Mouse (Mus musculus): ENCODE data around the gene Gigyf1. TPM values are rescaled to one million over a fixed set of nuclear protein-coding genes. Genes with fewer than 3 reads are reported as not detected.
A peak's percentile ranks its signal among the peaks of the same experiment; 100 is the strongest.

Gigyf1 gene
- 10 to 100 TPM; 39.9 to 48.6 TPM for total RNA-seq (2021)

GRCm38 (mm10) chr5:137518436-137518835 lies at the start of gene Gigyf1:
Gene Gigyf1 (plus strand): TSS chr5:137518548.
- intact Hi-C loops (cut with DNase I), result no loop called here
- DNase-seq (ENCODE audit: low spot score in 2 of 2), result no peak

DNA sequence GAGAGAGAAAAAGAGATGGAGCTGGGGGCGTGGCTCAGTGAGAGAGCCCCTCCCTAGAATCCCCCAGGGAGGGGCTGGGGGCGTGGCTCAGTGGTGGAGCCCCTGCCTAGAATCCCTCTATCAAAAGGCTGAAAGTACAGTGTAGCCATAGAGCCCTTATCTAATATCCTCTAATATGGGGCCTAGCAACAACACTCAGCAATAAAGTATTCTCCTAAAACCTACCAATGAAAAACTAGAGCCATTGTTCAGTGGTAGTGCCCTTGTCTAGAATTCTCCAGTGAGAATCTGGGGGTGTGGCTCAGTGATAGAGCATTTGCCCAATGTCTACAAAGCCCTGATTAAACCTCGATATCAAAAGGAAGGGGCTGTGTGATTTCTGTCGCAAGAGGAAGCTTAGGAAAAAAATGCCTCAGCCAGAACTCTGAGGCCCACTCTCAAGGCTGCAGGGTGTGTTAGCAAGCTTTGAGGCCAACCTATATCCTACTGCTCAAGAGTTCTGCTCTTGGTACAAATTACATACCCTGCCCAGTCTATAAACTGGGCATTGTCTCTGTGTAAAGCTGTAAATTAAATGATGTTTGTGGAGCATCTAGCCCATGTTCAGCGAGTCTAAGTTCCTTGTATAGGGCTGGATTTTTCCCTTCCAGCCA lies 46.0 kb upstream of the Gigyf1 start:
- DNase-seq (ENCODE audit: low spot score in 2 of 2), result no peak
- intact Hi-C loops (cut with DNase I), result no loop called here

- no peak for DNase-seq (ENCODE audit: low spot score in 2 of 2)
- intact Hi-C loops (cut with DNase I), result no loop called here
Observed at GRCm38 (mm10) chr5:137474351-137474750, 44.0 kb upstream of the Gigyf1 start.

DNA sequence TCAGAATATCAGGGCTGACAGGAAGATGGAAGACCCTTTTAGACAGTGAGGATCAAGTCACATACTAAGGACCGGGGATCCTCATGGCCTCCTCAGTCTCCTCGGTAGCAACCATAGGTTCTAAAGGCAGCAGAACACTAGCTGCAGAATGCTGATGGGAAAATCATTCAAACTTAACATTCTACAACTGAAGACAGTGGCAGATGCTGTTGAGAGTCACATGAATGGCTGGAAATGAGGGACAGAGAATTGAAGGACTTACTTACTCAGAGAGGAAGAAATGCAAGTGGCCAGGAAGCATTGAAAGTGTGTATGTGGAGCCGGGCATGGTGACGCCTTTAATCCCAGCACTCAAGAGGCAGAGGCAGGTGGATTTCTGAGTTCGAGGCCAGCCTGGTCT lies 41.4 kb upstream of the Gigyf1 start, which contains the start of gene Zan:
Gene Zan (minus strand): TSS at position 101 of the 400 bp plus-strand sequence.
- no peak for DNase-seq (ENCODE audit: low spot score in 2 of 2)
- intact Hi-C loops (cut with DNase I), result no loop called here

DNA sequence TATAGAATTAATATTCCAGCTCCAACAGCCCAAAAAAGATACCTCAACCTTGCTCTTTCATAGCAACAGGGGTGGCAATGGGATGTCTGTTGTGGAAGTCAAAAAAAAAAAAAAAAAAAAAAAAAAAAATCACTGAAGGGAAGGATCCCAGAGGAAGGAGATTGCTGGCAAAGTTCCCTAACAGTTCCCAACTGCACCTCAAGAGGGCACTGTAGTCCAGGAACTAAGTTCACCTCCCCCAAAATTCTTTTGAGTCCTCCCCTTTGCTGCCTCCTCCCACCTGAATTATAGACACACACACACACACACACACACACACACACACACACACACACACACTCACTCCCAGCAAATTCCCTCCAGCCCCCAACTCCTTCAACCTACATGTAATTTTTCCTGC lies 37.2 kb upstream of the Gigyf1 start:
- intact Hi-C loops (cut with DNase I), result no loop called here
- DNase-seq (ENCODE audit: low spot score in 2 of 2), result peak; percentile 64 to 75

DNA sequence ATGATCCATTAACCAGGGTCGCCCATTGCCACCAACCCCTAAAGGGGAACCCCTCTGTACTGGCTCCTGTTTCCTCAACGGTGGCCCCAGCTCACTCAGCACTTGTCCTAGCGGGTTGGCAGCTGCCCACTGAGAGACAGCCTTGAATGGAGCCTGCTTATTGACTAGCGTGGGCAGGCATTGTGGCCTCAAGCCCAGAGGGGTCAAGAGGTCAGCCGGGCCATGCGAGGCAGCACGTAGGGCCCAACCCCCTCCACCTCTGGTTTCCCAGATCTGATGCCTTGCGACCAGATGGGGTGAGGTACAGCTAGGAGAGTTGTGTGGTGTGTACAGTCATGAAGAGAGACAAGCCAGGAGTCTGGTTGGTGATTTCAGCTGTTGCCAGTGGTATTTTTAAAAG lies 36.5 kb upstream of the Gigyf1 start:
- no peak for DNase-seq (ENCODE audit: low spot score in 2 of 2)
- intact Hi-C loops (cut with DNase I), result no loop called here

- no peak for DNase-seq (ENCODE audit: low spot score in 2 of 2)
- intact Hi-C loops (cut with DNase I), result no loop called here
Observed at GRCm38 (mm10) chr5:137485071-137485850, 33.1 kb upstream of the Gigyf1 start.

DNA sequence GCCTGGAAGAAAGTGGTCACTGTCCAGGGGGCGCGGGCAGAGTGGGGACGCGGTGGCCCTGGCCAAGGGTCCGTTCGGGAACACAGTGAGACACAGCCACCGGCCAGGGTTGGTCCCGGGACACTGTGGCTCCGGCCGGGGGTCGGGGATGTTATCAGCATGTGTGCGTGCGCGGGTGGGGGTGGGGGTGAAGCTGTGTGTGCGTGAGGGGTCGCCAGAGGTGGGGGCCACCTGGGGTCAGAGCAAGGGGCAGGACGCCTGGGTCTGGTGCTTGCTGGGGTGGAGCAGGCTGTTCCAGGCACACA lies 32.5 kb upstream of the Gigyf1 start:
- DNase-seq (ENCODE audit: low spot score in 2 of 2), result no peak
- intact Hi-C loops (cut with DNase I), result no loop called here

- intact Hi-C loops (cut with DNase I), result no loop called here
- no peak for DNase-seq (ENCODE audit: low spot score in 2 of 2)
Observed at GRCm38 (mm10) chr5:137487616-137488015, 30.7 kb upstream of the Gigyf1 start.

DNA sequence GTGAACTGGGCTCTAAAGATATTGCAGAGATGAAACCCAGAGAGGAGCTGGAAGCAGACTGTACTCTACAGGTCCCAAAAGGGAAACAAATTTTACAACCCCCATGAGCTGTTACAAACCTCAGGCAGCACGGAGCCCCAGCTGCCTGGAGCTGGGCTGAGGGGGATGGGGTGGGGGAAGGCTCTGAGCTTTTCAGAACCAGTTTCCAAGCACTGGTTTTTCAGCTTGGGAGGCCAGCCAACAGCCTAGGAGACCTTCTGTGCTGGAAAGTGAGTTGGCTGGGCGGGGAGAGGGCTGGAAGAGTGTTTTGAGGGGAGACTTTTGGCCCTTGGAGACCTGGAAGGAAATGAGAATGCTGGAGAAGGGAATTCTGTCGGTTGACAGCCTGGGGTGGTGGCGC lies 26.8 kb upstream of the Gigyf1 start:
- DNase-seq (ENCODE audit: low spot score in 2 of 2), result no peak
- intact Hi-C loops (cut with DNase I), result loop anchor here (10.0 kb wide), 1 partner anchor 357 kb away; no protein-coding TSS in a partner anchor

DNA sequence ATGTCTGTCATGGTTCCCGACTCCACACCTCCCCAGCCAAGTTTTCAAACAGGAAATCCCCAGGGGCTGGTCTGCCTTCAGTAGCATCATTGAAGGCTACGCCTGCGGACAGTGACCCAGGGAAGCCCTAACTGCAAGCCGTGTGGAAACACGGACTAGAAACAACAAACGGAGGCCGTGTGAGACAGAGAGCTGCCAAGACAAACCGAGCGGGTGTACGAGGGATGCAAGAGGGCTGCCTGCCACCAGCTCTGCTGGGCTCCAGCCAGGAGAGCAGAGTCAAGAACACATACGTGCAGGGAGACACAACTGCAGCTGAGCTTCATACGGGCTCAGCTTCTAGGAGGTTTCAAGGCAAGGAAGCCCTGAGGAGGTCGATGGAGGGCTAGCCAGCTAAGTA lies 24.5 kb upstream of the Gigyf1 start:
- DNase-seq (ENCODE audit: low spot score in 2 of 2), result no peak

GRCm38 (mm10) chr5:137500186-137500585 lies 18.2 kb upstream of the Gigyf1 start:
- no peak for DNase-seq (ENCODE audit: low spot score in 2 of 2)
- intact Hi-C loops (cut with DNase I), result no loop called here

More for the DNA sequence above, 24.5 kb upstream of the Gigyf1 start:
- intact Hi-C loops (cut with DNase I), result loop anchor here (10.0 kb wide), 1 partner anchor 359 kb away; no protein-coding TSS in a partner anchor

GRCm38 (mm10) chr5:137501709-137502666 lies 16.4 kb upstream of the Gigyf1 start, which contains the start of gene Pop7:
Gene Pop7 (minus strand): TSS chr5:137502518.
- intact Hi-C loops (cut with DNase I), result loop anchor here (1.0 kb wide), 1 partner anchor 169 kb away; the partner anchor contains the start of gene Slc12a9

GRCm38 (mm10) chr5:137502667-137503110 lies 15.7 kb upstream of the Gigyf1 start:
- intact Hi-C loops (cut with DNase I), result loop anchor here (1.0 kb wide), 1 partner anchor 169 kb away; the partner anchor contains the start of gene Slc12a9
- DNase-seq (ENCODE audit: low spot score in 2 of 2), result peak; percentile 69 to 76

More at GRCm38 (mm10) chr5:137501709-137502666, 16.4 kb upstream of the Gigyf1 start, which contains the start of gene Pop7:
- DNase-seq (ENCODE audit: low spot score in 2 of 2), result peak; percentile 100

DNA sequence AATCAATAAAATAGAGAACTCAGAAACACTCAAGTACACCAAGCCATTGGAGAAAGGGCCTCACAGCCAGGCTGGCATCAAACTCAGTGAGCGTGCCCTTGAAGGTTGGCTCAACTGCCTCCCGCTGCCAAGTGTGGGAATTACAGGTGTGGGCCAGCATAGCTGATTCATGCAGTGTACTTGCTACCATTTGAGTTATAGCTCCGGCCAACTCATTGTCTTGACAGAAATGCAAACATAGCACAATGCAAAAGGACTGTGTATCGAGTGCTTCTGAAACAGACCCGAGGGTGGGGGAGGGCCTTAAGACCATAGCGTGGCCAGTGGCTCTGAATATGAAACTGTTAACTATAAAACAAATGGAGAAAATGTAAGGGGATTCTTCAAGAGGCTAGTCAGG lies 14.3 kb upstream of the Gigyf1 start:
- DNase-seq (ENCODE audit: low spot score in 2 of 2), result no peak
- intact Hi-C loops (cut with DNase I), result no loop called here

- DNase-seq (ENCODE audit: low spot score in 2 of 2), result peak; percentile 78 to 85
- intact Hi-C loops (cut with DNase I), result loop anchor here (2.0 to 5.0 kb wide), 3 partner anchors 23 to 137 kb away; partner anchors contain the start of genes Epo, Gnb2 and Irs3
Observed at GRCm38 (mm10) chr5:137510014-137510501, 8.3 kb upstream of the Gigyf1 start.

DNA sequence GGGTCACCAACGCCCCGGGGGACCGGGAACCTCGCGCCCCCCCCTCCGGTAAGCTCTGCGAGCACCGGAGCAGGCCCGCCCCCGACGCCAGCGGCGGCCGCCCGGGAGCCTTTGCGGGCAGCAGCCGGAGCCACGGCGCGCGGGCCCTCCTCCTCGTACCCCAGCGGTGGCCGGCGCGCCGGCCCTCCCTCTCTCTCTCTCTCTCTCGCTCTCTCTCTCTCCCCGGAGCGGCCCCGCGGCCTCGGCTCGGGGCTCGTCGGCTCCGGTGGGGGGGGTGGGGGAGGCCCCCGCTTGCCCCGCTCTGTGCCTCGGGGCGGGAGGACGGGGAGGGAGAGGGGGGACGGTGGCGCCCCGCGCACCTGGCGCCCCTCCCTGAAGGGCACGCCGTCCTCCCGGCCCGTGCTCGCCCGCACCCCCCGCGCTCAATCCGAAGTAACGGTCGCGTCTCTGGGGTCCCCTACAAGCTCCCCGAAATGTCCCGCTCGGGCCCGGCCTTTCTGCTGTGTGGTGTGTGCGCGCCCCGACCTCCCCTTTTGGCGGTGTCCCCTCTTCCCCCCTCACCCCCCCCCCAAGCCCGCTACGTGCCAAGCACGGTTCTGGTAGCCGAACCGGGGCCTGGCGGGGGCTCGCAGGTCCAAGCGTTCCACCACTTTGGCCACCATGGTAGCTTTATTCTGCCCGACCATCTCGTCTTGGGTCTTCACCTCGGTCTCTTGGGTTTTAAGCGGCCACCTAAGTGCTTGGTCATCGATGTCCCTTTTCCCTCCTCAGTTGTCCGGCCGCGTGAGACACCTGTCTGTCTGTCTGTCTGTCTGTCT lies 7.6 kb upstream of the Gigyf1 start:
- intact Hi-C loops (cut with DNase I), result loop anchor here (2.0 to 5.0 kb wide), 3 partner anchors 22 to 137 kb away; partner anchors contain the start of genes Epo, Gnb2 and Irs3
- no peak for DNase-seq (ENCODE audit: low spot score in 2 of 2)

- intact Hi-C loops (cut with DNase I), result loop anchor here (2.0 to 5.0 kb wide), 3 partner anchors 21 to 136 kb away; partner anchors contain the start of genes Epo, Gnb2 and Irs3
Observed at GRCm38 (mm10) chr5:137511706-137512105, 6.6 kb upstream of the Gigyf1 start.

More at GRCm38 (mm10) chr5:137511706-137512105, 6.6 kb upstream of the Gigyf1 start:
- no peak for DNase-seq (ENCODE audit: low spot score in 2 of 2)

All from left cerebral cortex, postnatal 25 days (tissue).